Mouse (Mus musculus): ENCODE results near the gene Cd180. TPM values are rescaled to one million over a fixed set of nuclear protein-coding genes. Genes with fewer than 3 reads are reported as not detected.
A peak's percentile ranks its signal among the peaks of the same experiment; 100 is the strongest.

The Cd180 gene
- polyA plus RNA-seq (2016; fragmentation: Nextera tagmentation; extraction: Ambion mirVana) = 0.06 and 0.07 TPM in 2 replicates

- Histone ChIP-seq H3K27me3 (ENCODE audit: poor library complexity, severe bottlenecking) (no peaks in the 10 kb centered on the region), H3K4me1 (peaks cover 24% of the 10 kb centered on the region), H3K9me3 (no peaks in the 10 kb centered on the region), H3K4me3 (no peak within 1 kb of the TSS), H3K27ac (no peak within 1 kb of the TSS; the same call in 1 of the 2 replicates), H3K36me3 (replicated peaks) (no peaks in the 10 kb centered on the region)
- DNase-seq (ENCODE audit: extremely low spot score, low spot score) = no peak
- 90% methylated on average over 8 of the region's 8 CpGs for WGBS
Observed at GRCm38 (mm10) chr13:102693341-102693801, at the start of gene Cd180. Gene Cd180 (plus strand): TSS chr13:102693558.

GRCm38 (mm10) chr13:102644344-102644743 is 49.0 kb upstream of the Cd180 start:
- no peaks in the 10 kb centered on the region for H3K9me3 ChIP-seq
- H3K27ac ChIP-seq = no peak overlapping the region
- no peaks in the 10 kb centered on the region for H3K36me3 ChIP-seq (replicated peaks)
- H3K4me3 ChIP-seq = 0 out of 2 replicates have a peak overlapping the region, but pooled peaks have one; percentile 20
- WGBS = 40% methylated on average over 8 of the region's 8 CpGs
- H3K4me1 ChIP-seq = peaks cover 23% of the 10 kb centered on the region
- H3K27me3 ChIP-seq (ENCODE audit: poor library complexity, severe bottlenecking) = peaks cover 20% of the 10 kb centered on the region
- DNase-seq (ENCODE audit: extremely low spot score, low spot score) = no peak

- WGBS = 31% methylated on average over 17 of the region's 17 CpGs
- Histone ChIP-seq H3K27me3 (ENCODE audit: poor library complexity, severe bottlenecking) (peaks cover 20% of the 10 kb centered on the region), H3K9me3 (no peaks in the 10 kb centered on the region), H3K4me1 (peaks cover 23% of the 10 kb centered on the region), H3K4me3 (peak overlapping the region; percentile 20; the same call in 1 of the 2 replicates), H3K36me3 (replicated peaks) (no peaks in the 10 kb centered on the region), H3K27ac (no peak overlapping the region)
- DNase-seq (ENCODE audit: extremely low spot score, low spot score) = peak; percentile 57
Observed at GRCm38 (mm10) chr13:102644789-102645551, 48.4 kb upstream of the Cd180 start.

- Histone ChIP-seq H3K4me3 (no peak overlapping the region), H3K4me1 (peaks cover 23% of the 10 kb centered on the region), H3K27ac (no peak overlapping the region), H3K36me3 (replicated peaks) (no peaks in the 10 kb centered on the region), H3K9me3 (no peaks in the 10 kb centered on the region), H3K27me3 (ENCODE audit: poor library complexity, severe bottlenecking) (peaks cover 20% of the 10 kb centered on the region)
- no peak for DNase-seq (ENCODE audit: extremely low spot score, low spot score)
- WGBS = 81% methylated on average over 10 of the region's 10 CpGs
Observed at GRCm38 (mm10) chr13:102646271-102646771, 47.0 kb upstream of the Cd180 start.

GRCm38 (mm10) chr13:102647511-102647910 is 45.8 kb upstream of the Cd180 start:
- H3K4me1 ChIP-seq = peaks cover 23% of the 10 kb centered on the region
- 95% methylated on average over 4 of the region's 4 CpGs for WGBS
- H3K27me3 ChIP-seq (ENCODE audit: poor library complexity, severe bottlenecking) = peaks cover 20% of the 10 kb centered on the region
- no peak overlapping the region for H3K4me3 ChIP-seq
- H3K9me3 ChIP-seq = no peaks in the 10 kb centered on the region
- no peaks in the 10 kb centered on the region for H3K36me3 ChIP-seq (replicated peaks)
- no peak overlapping the region for H3K27ac ChIP-seq
- no peak for DNase-seq (ENCODE audit: extremely low spot score, low spot score)

GRCm38 (mm10) chr13:102652303-102652889 is 41.0 kb upstream of the Cd180 start:
- Histone ChIP-seq H3K9me3 (no peaks in the 10 kb centered on the region), H3K4me1 (peaks cover 4% of the 10 kb centered on the region; the same call in 1 of the 2 replicates), H3K4me3 (no peak overlapping the region), H3K27me3 (ENCODE audit: poor library complexity, severe bottlenecking) (0 out of 2 replicates have a peak, but pooled peaks cover 4% of the 10 kb centered on the region), H3K36me3 (replicated peaks) (no peaks in the 10 kb centered on the region), H3K27ac (no peak overlapping the region)
- WGBS = 94% methylated on average over 6 of the region's 6 CpGs
- DNase-seq (ENCODE audit: extremely low spot score, low spot score) = no peak

GRCm38 (mm10) chr13:102655071-102655570 is 38.2 kb upstream of the Cd180 start:
- peaks cover 6% of the 10 kb centered on the region; the same call in 1 of the 2 replicates for H3K4me1 ChIP-seq
- no peak overlapping the region for H3K4me3 ChIP-seq
- no peak overlapping the region for H3K27ac ChIP-seq
- H3K27me3 ChIP-seq (ENCODE audit: poor library complexity, severe bottlenecking) = no peaks in the 10 kb centered on the region
- no peaks in the 10 kb centered on the region for H3K9me3 ChIP-seq
- WGBS = 80% methylated on average over 2 of the region's 2 CpGs
- no peaks in the 10 kb centered on the region for H3K36me3 ChIP-seq (replicated peaks)
- DNase-seq (ENCODE audit: extremely low spot score, low spot score) = no peak

- WGBS = 72% methylated on average over 11 of the region's 11 CpGs
- Histone ChIP-seq H3K4me3 (no peak overlapping the region), H3K4me1 (peaks cover 9% of the 10 kb centered on the region; the same call in 1 of the 2 replicates), H3K36me3 (replicated peaks) (no peaks in the 10 kb centered on the region), H3K27me3 (ENCODE audit: poor library complexity, severe bottlenecking) (no peaks in the 10 kb centered on the region), H3K27ac (no peak overlapping the region), H3K9me3 (no peaks in the 10 kb centered on the region)
- DNase-seq (ENCODE audit: extremely low spot score, low spot score) = no peak
Observed at GRCm38 (mm10) chr13:102656153-102656690, 37.1 kb upstream of the Cd180 start.

- H3K27me3 ChIP-seq (ENCODE audit: poor library complexity, severe bottlenecking) = no peaks in the 10 kb centered on the region
- peaks cover 9% of the 10 kb centered on the region; the same call in 1 of the 2 replicates for H3K4me1 ChIP-seq
- H3K27ac ChIP-seq = no peak overlapping the region
- DNase-seq (ENCODE audit: extremely low spot score, low spot score) = no peak
- no peak overlapping the region for H3K4me3 ChIP-seq
- no peaks in the 10 kb centered on the region for H3K36me3 ChIP-seq (replicated peaks)
- 83% methylated on average over 6 of the region's 6 CpGs for WGBS
- H3K9me3 ChIP-seq = no peaks in the 10 kb centered on the region
Observed at GRCm38 (mm10) chr13:102658223-102658839, 35.0 kb upstream of the Cd180 start.

- Histone ChIP-seq H3K27me3 (ENCODE audit: poor library complexity, severe bottlenecking) (0 out of 2 replicates have a peak, but pooled peaks cover 4% of the 10 kb centered on the region), H3K9me3 (no peaks in the 10 kb centered on the region), H3K4me3 (no peak overlapping the region), H3K36me3 (replicated peaks) (no peaks in the 10 kb centered on the region), H3K4me1 (peaks cover 12% of the 10 kb centered on the region; the same call in 1 of the 2 replicates), H3K27ac (no peak overlapping the region)
- no peak for DNase-seq (ENCODE audit: extremely low spot score, low spot score)
- 74% methylated on average over 6 of the region's 6 CpGs for WGBS
Observed at GRCm38 (mm10) chr13:102664041-102664440, 29.3 kb upstream of the Cd180 start.

- H3K27me3 ChIP-seq (ENCODE audit: poor library complexity, severe bottlenecking) = 0 out of 2 replicates have a peak, but pooled peaks cover 4% of the 10 kb centered on the region
- DNase-seq (ENCODE audit: extremely low spot score, low spot score) = peak; percentile 49
- no peaks in the 10 kb centered on the region for H3K36me3 ChIP-seq (replicated peaks)
- no peaks in the 10 kb centered on the region for H3K9me3 ChIP-seq
- 52% methylated on average over 12 of the region's 12 CpGs for WGBS
- H3K27ac ChIP-seq = no peak overlapping the region
- H3K4me1 ChIP-seq = peaks cover 17% of the 10 kb centered on the region
- peak overlapping the region; percentile 36 for H3K4me3 ChIP-seq
Observed at GRCm38 (mm10) chr13:102664843-102665587, 28.3 kb upstream of the Cd180 start.
